Mouse (Mus musculus) ES-Bruce4 (cell line): ENCODE measurements at regions not wholly inside any gene's neighbourhood (a gene's known extent, or its start where the extent isn't known, plus 50 kb on each side); places are given as distances from the start of the nearest gene placed in this dataset.
A peak's percentile ranks its signal among the peaks of the same experiment; 100 is the strongest.
"Not testable (repeated sequence)": the region's sequence is repeated elsewhere in the genome, so short reads cannot be mapped to it uniquely, and the experiment has no call there.

Experiments used
- H3K27ac ChIP-seq: 2 replicates; pipeline ENCODE4 v1.5.1; 2012; ENCODE audit warnings: low read length, inconsistent platforms; ENCODE audit not compliant: insufficient read depth
- H3K27me3 ChIP-seq: 2 replicates; pipeline ENCODE4 v1.6.1; 2012; ENCODE audit warnings: mild to moderate bottlenecking, low read length, inconsistent platforms; ENCODE audit not compliant: control insufficient read depth, poor library complexity, insufficient read depth, severe bottlenecking
- H3K36me3 ChIP-seq: 2 replicates; pipeline ENCODE4 v1.6.1; 2012; ENCODE audit warnings: inconsistent platforms, mild to moderate bottlenecking, low read length, moderate library complexity; ENCODE audit not compliant: control insufficient read depth, poor library complexity, insufficient read depth, severe bottlenecking
- H3K4me1 ChIP-seq: one replicate; pipeline ENCODE4 v1.8.1; 2011; ENCODE audit warnings: low read length; ENCODE audit not compliant: control insufficient read depth, insufficient read depth
- H3K4me3 ChIP-seq: 2 replicates; pipeline ENCODE4 v1.5.1; 2011; ENCODE audit warnings: low read depth, mild to moderate bottlenecking, low read length
- H3K9ac ChIP-seq: 2 replicates; pipeline ENCODE4 v1.6.1; 2012; ENCODE audit warnings: low read depth, mild to moderate bottlenecking, inconsistent platforms; ENCODE audit not compliant: poor library complexity, severe bottlenecking
- H3K9me3 ChIP-seq: replicated peaks from 2 replicates; pipeline ENCODE4 v1.6.1; 2012; ENCODE audit warnings: mild to moderate bottlenecking, low read length, inconsistent platforms; ENCODE audit not compliant: control insufficient read depth, poor library complexity, insufficient read depth, severe bottlenecking
- CTCF ChIP-seq: IDR thresholded peaks from one replicate; pipeline ENCODE4 v1.8.1; 2011; ENCODE audit warnings: low read depth, low read length
- EP300 ChIP-seq: IDR thresholded peaks from 2 replicates; pipeline ENCODE4 v1.6.1; 2011; ENCODE audit warnings: low read depth, low read length; ENCODE audit not compliant: insufficient read depth
- POLR2A ChIP-seq: IDR thresholded peaks from one replicate; pipeline ENCODE4 v1.8.1; 2011; ENCODE audit warnings: low read length; ENCODE audit not compliant: insufficient read depth

GRCm38 (mm10) chr3:8264366-8265033, 1345.4 kb downstream of the Zfp704 start:
- Histone ChIP-seq H3K36me3 (no peaks in the 10 kb centered on the region), H3K4me3 (no peak overlapping the region), H3K9me3 (no peaks in the 10 kb centered on the region), H3K9ac (no peak overlapping the region), H3K4me1 (no peaks in the 10 kb centered on the region), H3K27ac (no peak overlapping the region), H3K27me3 (no peaks in the 10 kb centered on the region)
- TF ChIP-seq POLR2A (no peak), EP300 (no peak), CTCF (no peak)

- Histone ChIP-seq H3K9me3 (no peaks in the 10 kb centered on the region), H3K9ac (no peak overlapping the region), H3K4me1 (no peaks in the 10 kb centered on the region), H3K36me3 (no peaks in the 10 kb centered on the region), H3K27me3 (no peaks in the 10 kb centered on the region), H3K27ac (no peak overlapping the region), H3K4me3 (no peak overlapping the region)
- TF ChIP-seq POLR2A (no peak), CTCF (no peak)
Observed at GRCm38 (mm10) chr3:8257293-8257692, 1352.6 kb downstream of the Zfp704 start.

- H3K4me1 ChIP-seq, result no peaks in the 10 kb centered on the region
- no peaks in the 10 kb centered on the region for H3K36me3 ChIP-seq
- H3K9me3 ChIP-seq, result no peaks in the 10 kb centered on the region
- no peak overlapping the region for H3K9ac ChIP-seq
- H3K27ac ChIP-seq, result no peak overlapping the region
- no peak overlapping the region for H3K4me3 ChIP-seq
- TF ChIP-seq EP300, result no peak
- no peak for TF ChIP-seq CTCF
- no peak for TF ChIP-seq POLR2A
- H3K27me3 ChIP-seq, result no peaks in the 10 kb centered on the region
Observed at GRCm38 (mm10) chr3:8252311-8252710, 1357.6 kb downstream of the Zfp704 start.

DNA sequence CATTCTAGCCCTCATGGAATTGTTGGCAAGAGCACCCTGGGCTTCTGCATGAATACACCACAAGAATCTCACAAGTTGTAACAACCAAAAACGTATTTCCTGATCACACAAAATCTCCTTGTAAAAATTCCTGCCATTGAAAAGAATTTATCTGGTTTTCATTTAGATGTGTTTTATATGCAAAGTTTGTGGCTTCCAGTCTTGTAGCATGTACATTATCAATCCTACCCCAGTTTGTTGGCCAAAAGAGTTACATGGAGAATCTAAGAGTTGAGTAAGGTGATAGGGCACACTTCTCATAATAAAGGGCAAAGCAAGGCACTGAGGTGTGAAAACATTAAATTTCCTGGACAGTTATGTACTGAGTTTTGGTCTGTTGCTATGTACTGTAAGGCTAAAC, 1361.0 kb downstream of the Zfp704 start:
- Histone ChIP-seq H3K4me3 (no peak overlapping the region), H3K9me3 (no peaks in the 10 kb centered on the region), H3K27me3 (no peaks in the 10 kb centered on the region), H3K36me3 (no peaks in the 10 kb centered on the region), H3K9ac (no peak overlapping the region), H3K27ac (no peak overlapping the region), H3K4me1 (peaks cover 1% of the 10 kb centered on the region)
- TF ChIP-seq CTCF (no peak), POLR2A (no peak), EP300 (no peak)

- H3K27ac ChIP-seq, H3K27me3 ChIP-seq, H3K9ac ChIP-seq, H3K4me3 ChIP-seq, H3K9me3 ChIP-seq, H3K36me3 ChIP-seq, H3K4me1 ChIP-seq: not testable (repeated sequence)
- 0 out of 2 replicates have a peak, but pooled peaks have one; percentile 96 for TF ChIP-seq EP300
Observed at GRCm38 (mm10) chr3:8245822-8246221, 1364.1 kb downstream of the Zfp704 start.

DNA sequence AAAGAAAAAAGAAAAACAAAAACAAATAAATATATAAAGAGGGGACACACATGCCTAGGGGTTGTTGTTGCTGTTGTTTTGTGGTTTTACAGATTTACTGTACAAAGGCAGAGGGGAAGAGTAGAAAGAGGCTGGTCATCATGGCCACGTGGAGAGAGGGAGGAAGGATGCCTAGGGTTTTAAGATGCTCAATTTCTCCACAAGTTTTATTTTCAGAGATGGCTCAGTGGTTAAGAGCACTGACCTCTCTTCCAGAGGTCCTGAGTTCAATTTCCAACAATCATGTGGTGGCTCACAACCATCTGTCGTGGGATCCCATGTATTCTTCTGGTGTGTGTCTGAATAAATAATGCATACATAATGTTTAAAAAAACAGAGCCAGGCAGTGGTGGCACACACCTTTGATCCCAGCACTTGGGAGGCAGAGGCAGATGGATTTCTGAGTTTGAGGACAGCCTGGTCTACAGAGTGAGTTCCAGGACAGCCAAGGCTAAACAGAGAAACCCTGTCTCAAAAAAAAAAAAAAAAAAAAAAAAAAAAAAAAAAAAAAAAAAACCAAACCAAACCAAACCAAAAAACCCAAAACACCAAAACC, 1364.6 kb downstream of the Zfp704 start:
- H3K9ac ChIP-seq, H3K4me3 ChIP-seq, H3K36me3 ChIP-seq, H3K27me3 ChIP-seq, H3K4me1 ChIP-seq, H3K9me3 ChIP-seq: not testable (repeated sequence)
- H3K27ac ChIP-seq, result peak overlapping the region; percentile 6

GRCm38 (mm10) chr3:8244526-8245194, 1365.2 kb downstream of the Zfp704 start:
- not testable (repeated sequence) for H3K4me1 ChIP-seq, H3K9me3 ChIP-seq, H3K27ac ChIP-seq, H3K27me3 ChIP-seq, H3K36me3 ChIP-seq, H3K4me3 ChIP-seq, H3K9ac ChIP-seq
